Comparison of ENCODE assay signal across 5 mouse cellular contexts in genomic region chr15:100611951-100612350, GRCm38 (mm10).
"Had no signal": no experiment of that assay in that cellular context is flagged by ENCODE, and none has a peak within 500 bp of the region (broad histone marks: within the 10 kb centered on the region; RNA-seq: fewer than 3 reads in every experiment).

No protein-coding gene starts in this region.

- DNase-seq: lung, adult 18-20 months; lung, adult 2 months; lung, embryonic 14.5 days; lung, postnatal 14 days; midbrain, embryonic 14.5 days had no signal
